Mouse (Mus musculus) embryonic fibroblast, embryonic 13.5 days (primary cell): ENCODE data around the gene Zfp981.
"Not testable (repeated sequence)": the region's sequence is repeated elsewhere in the genome, so short reads cannot be mapped to it uniquely, and the experiment has no call there.

Source experiments
- CTCF ChIP-seq: IDR thresholded peaks from 2 replicates; pipeline ENCODE4 v1.5.1; 2011; ENCODE audit warnings: mild to moderate bottlenecking, control low read depth, low read length, moderate library complexity, borderline replicate concordance; ENCODE audit not compliant: insufficient read depth
- POLR2A ChIP-seq: IDR thresholded peaks from 2 replicates; pipeline ENCODE4 v1.6.1; 2011; ENCODE audit warnings: low read depth, mild to moderate bottlenecking, control low read depth, low read length, moderate library complexity

GRCm38 (mm10) chr4:146463649-146464351 lies 38.0 kb upstream of the Zfp981 start:
- TF ChIP-seq POLR2A, CTCF: not testable (repeated sequence)
